Mouse (Mus musculus) monocyte, adult 2 months (primary cell): ENCODE data around the gene Ptprg.

ENCODE experiments used
- DNase-seq, 2 experiments: peaks; one replicate each; pipeline ENCODE4 v3.0.0; 2022; ENCODE audit warnings: low spot score in 2 of 2, low read depth in 1 of 2

The Ptprg gene

GRCm38 (mm10) chr14:11818054-11818453 lies 264.7 kb downstream of the Ptprg start:
- no peak for DNase-seq

DNA sequence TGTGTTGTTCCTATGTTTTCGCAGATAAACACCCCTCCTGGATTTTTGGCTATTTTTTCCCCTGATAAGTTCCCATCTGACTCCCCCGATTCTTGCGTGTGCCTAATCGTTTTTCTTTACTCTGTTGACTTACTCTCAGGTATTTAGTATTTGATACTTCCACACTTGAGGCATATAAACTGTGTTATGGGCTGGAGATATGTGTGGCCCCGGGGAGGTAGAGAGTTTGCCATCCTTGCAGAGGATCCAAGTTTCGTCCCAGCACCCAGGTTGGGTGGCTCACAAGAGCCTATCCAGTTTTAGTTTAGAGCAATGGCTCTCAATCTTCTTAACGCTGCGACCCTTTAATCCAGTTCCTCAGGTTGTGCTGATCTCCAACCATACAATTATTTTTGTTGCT lies 265.4 kb downstream of the Ptprg start:
- DNase-seq, result no peak

- DNase-seq, result no peak
These were observed 266.0 kb downstream of the Ptprg start for GRCm38 (mm10) chr14:11819326-11819725.

DNA sequence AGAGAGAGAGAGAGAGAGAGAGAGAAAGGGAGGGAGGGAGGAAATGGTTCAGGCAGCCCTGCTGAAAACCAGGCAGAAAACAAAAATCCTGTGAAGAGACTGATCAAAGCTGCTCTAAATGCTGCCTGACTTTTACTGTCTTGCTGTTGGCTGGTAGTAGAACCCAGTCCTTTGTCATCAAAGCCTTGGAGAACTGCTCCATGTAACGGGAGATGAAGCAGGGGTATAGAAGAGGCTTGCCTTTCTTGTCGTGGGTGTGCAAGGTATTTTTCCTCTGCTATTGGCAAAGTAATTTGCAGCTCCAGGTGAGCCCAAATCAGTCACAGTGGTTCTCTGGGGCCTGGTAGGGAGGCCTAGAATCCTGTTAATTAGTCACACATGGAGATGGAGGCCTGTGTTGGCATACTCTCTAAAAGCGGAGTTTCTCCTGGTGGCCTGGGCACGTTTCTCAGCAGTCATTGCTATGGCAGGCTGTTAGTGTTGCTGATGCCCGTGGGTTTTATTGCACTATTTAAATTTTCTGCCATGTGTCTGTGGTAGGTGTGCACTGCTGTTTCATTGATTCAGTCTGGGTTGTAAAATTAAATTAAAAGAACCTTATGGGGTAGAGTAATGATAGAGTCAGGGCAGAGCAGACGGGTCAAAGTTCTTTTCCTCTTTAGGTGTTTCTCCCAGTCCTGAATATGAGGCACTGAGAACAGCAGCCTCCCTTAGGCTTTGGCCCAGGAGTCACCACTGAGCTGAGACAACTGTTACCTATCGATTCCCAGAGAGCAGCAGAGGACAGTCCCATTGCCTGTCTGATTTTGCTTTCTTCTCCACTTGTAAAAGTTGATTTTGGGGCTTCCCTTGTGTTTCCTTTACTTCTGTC lies 269.7 kb downstream of the Ptprg start:
- no peak for DNase-seq

GRCm38 (mm10) chr14:11823701-11824095 lies 270.4 kb downstream of the Ptprg start:
- no peak for DNase-seq

- no peak for DNase-seq
These were observed 271.6 kb downstream of the Ptprg start for GRCm38 (mm10) chr14:11824915-11825314.

DNA sequence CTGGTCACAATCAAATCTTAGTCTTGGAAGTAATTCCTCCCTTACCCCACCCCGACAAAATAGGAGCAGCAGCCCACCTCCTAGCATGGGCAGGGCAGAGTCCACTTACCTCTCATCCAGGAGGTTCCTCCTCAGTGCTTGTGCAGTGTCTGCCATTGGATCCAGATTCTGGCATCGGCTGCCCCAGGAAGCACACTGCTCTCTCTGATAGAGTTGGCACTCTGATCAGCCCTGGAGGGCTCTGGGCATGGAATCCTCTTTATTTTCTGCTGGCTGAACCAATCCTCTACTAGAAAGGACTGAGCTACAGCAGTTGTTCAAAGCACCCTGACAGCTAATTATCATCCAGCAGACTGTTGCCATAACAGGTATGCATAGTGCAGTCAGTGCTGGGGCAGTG lies 272.2 kb downstream of the Ptprg start:
- no peak for DNase-seq

DNA sequence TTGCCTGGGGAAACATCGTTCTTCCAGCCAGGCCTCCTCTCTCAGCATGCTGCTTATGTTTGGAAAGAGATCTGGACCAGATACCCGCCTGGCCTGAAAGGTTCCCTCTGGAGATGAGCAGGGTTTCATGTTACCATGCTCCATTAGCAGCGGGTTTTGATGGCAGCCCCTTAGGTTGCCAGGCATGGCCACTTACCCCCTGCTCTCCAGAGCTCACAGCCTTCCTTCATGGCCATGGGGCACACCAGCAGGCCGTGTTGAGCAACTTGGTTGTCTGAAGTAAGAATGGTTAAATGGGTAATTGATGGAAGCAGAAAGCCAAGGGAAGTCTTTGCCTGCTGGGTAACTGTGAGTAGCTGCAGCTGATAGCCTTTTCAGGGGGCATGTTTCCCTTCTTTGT lies 274.8 kb downstream of the Ptprg start:
- no peak for DNase-seq

GRCm38 (mm10) chr14:11833678-11834077 lies 280.3 kb downstream of the Ptprg start:
- no peak for DNase-seq

DNA sequence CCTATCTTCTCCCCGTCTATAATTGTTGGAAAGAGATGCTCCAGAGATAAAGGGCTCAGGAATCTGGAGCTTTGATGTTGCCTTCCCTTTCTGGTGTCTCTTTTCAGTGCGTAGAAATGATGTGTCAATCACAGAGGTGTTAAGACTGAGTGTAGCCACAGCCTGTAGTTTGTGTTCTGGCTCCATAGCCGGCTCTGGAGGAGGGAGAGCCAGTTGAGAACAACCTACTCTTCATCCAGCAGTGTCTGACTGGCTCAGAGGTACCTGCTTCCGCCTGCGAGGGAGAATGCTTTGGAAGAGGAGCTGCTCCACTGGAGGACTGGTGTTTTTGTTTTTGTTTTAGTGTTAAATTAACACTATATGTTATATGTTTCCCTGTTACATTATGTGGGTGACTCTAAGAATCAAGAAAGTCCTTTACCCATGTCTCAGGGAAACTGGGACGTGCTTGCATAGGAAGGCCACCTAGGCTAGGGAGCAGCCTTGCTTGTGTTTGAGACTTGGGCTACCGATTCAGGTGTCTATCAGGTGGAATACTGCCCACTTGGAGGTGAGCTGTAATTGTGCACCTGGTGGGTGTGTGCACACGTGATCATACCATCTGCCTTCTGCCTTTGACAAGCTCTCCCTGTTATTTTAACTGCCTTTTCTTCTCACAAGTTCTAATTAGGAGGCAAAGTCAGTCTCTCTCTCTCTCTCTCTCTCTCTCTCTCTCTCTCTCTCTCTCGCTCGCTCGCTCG lies 282.5 kb downstream of the Ptprg start:
- DNase-seq, result no peak

GRCm38 (mm10) chr14:11837714-11838113 lies 284.4 kb downstream of the Ptprg start:
- no peak for DNase-seq

GRCm38 (mm10) chr14:11841621-11842020 lies 288.3 kb downstream of the Ptprg start:
- no peak for DNase-seq

GRCm38 (mm10) chr14:11852896-11853295 lies 299.6 kb downstream of the Ptprg start:
- no peak for DNase-seq

GRCm38 (mm10) chr14:11855499-11855898 lies 302.2 kb downstream of the Ptprg start:
- DNase-seq, result no peak

- no peak for DNase-seq
These were observed 304.7 kb downstream of the Ptprg start for GRCm38 (mm10) chr14:11857928-11858481.

GRCm38 (mm10) chr14:11863286-11863685 lies 310.0 kb downstream of the Ptprg start:
- DNase-seq, result no peak

GRCm38 (mm10) chr14:11864840-11865239 lies 311.5 kb downstream of the Ptprg start:
- DNase-seq, result no peak

- DNase-seq, result no peak
These were observed 312.0 kb downstream of the Ptprg start for GRCm38 (mm10) chr14:11865332-11865731.

- DNase-seq, result no peak
These were observed 312.5 kb downstream of the Ptprg start for GRCm38 (mm10) chr14:11865872-11866271.

DNA sequence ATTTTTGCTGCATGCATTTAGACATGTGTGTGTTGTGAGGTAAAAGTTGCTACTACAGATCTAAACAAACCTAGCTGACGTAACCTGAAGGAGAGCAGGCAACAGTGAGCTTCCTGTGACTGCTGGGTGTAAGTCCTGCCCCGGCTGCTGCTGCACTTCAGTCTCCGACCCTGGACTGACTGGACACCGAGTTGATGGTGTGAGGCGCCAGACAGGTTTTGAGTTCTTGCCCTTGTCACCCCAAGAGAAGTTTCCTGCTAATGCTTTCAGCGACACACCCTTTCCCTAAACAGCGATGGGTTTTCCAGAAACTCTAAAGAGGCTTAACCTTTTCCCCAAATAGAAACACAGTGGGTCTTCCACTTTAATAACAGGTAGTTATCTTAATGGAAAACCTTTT lies 313.1 kb downstream of the Ptprg start:
- no peak for DNase-seq

DNA sequence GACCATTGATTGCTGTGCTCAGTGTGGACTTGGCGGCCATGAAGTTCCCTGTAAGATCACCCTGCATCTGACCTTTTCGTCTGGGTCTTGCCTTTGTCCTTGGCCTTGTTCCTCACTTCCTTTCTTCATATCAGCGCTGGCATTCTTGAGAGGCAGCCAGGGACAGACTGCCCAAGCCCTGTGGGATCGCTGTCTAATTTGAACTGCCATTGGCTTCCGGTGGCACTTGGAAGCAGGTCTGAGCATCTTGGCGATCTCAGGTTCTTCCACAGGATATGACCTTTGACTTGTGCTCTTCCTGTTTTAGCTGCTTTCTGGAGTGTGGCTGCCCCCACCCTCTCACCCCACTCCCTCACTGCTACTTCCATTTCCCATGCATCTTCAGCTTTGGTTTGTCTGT lies 315.3 kb downstream of the Ptprg start:
- no peak for DNase-seq

GRCm38 (mm10) chr14:11871752-11872344 lies 318.5 kb downstream of the Ptprg start:
- no peak for DNase-seq
